Mouse (Mus musculus) stomach, embryonic 14.5 days (tissue): ENCODE measurements around the gene Cfap73. TPM values are rescaled to one million over a fixed set of nuclear protein-coding genes. Genes with fewer than 3 reads are reported as not detected.
A peak's percentile ranks its signal among the peaks of the same experiment; 100 is the strongest.

Source experiments
- ATAC-seq: fragments of 200-750 bp; cut with Nextera tagmentation; 2 replicates; pipeline ENCODE4 v1.8.0; 2017; ENCODE audit warnings: low read depth, moderate TSS enrichment; ENCODE audit not compliant: insufficient number of reproducible peaks, insufficient read depth, low FRiP score
- H3K27ac ChIP-seq: fragments of 300-500 bp; sonication (generic); 2 replicates; pipeline ENCODE4 v1.5.1; 2014; ENCODE audit warnings: mild to moderate bottlenecking, low read length, moderate library complexity, mixed read lengths
- H3K27me3 ChIP-seq: fragments of 300-500 bp; sonication (generic); 2 replicates; pipeline ENCODE4 v1.6.1; 2014; ENCODE audit warnings: low read length, control low read depth, mixed read lengths; ENCODE audit not compliant: control insufficient read depth, insufficient read depth
- H3K36me3 ChIP-seq: fragments of 300-500 bp; sonication (generic); 2 replicates; pipeline ENCODE4 v1.6.1; 2014; ENCODE audit warnings: mild to moderate bottlenecking, control low read depth, low read length, moderate library complexity, mixed read lengths; ENCODE audit not compliant: control insufficient read depth, insufficient read depth
- H3K4me1 ChIP-seq: fragments of 300-500 bp; sonication (generic); 2 replicates; pipeline ENCODE4 v1.6.1; 2014; ENCODE audit warnings: low read length, control low read depth, mixed read lengths; ENCODE audit not compliant: control insufficient read depth, insufficient read depth
- H3K4me2 ChIP-seq: fragments of 300-500 bp; sonication (generic); replicated peaks from 2 replicates; pipeline ENCODE4 v1.6.1; 2014; ENCODE audit warnings: low read depth, low read length, control low read depth
- H3K4me3 ChIP-seq: fragments of 300-500 bp; sonication (generic); 2 replicates; pipeline ENCODE4 v1.5.1; 2014; ENCODE audit warnings: low read depth, low read length, control low read depth
- H3K9ac ChIP-seq: fragments of 300-500 bp; sonication (generic); replicated peaks from 2 replicates; pipeline ENCODE4 v1.6.1; 2014; ENCODE audit warnings: low read depth, mild to moderate bottlenecking, control low read depth, low read length, moderate library complexity, mixed read lengths
- H3K9me3 ChIP-seq: fragments of 300-500 bp; sonication (generic); 2 replicates; pipeline ENCODE4 v1.6.1; 2016; ENCODE audit warnings: low read depth, low read length, control low read depth; ENCODE audit not compliant: control insufficient read depth
- WGBS: fragments of 180-500 bp; shearing (Covaris S2); extraction: QIAGEN DNeasy Blood & Tissue Kit; methylation state at CpG from one replicate; pipeline ENCODE4 v1.1.7; 2014; 5-methylcytosine and 5-hydroxymethylcytosine counted together
- polyA plus RNA-seq: library from polyadenylated mRNA; unstranded; fragments of >200 nt; fragmentation: Nextera tagmentation; extraction: Ambion mirVana; gene quantifications from 2 replicates; pipeline ENCODE4 v1.2.1, GENCODE M21; 2014

Cfap73 gene
- polyA plus RNA-seq, 1 experiment from 2014 or later: not detected

DNA sequence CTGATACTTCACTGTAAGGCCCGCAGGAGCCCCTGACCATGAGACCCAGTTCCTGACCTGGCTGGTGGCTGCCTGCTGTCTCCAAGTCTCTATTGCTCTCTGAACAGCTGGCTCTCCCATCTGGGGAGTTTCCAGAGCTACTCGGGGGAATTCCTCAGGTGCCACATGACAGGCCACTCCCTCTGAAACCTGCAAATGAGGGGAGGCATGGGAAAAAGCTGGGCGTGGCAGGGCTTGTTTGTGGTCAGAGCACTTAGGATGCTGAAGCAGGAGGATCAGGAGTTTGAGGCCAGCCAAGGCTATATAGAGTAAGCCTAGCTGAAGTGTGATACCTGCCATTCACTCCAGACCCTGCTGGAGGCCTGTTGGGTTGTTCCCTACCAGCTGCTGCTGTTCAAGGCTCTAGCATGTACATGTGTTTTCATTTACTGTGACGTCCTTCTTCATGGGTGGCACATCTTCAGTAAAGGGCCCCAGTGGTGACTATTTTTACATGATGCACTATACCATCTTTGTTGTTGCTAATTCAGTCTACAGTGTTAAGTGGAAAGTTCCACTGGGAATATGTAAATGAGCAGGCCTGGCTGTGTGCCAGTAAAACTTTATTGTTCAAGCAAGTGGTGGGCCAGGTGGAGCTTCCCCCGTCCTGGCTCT is 11.7 kb downstream of the Cfap73 start:
- no peak overlapping the region for H3K4me3 ChIP-seq
- no peaks in the 10 kb centered on the region for H3K4me1 ChIP-seq
- H3K4me2 ChIP-seq: no peak overlapping the region
- peaks cover 81% of the 10 kb centered on the region for H3K36me3 ChIP-seq
- no peaks in the 10 kb centered on the region for H3K9me3 ChIP-seq
- H3K27me3 ChIP-seq: no peaks in the 10 kb centered on the region
- H3K9ac ChIP-seq: no peak overlapping the region
- 74% methylated on average over 5 of the region's 5 CpGs for WGBS
- no peak for ATAC-seq
- no peak overlapping the region for H3K27ac ChIP-seq

DNA sequence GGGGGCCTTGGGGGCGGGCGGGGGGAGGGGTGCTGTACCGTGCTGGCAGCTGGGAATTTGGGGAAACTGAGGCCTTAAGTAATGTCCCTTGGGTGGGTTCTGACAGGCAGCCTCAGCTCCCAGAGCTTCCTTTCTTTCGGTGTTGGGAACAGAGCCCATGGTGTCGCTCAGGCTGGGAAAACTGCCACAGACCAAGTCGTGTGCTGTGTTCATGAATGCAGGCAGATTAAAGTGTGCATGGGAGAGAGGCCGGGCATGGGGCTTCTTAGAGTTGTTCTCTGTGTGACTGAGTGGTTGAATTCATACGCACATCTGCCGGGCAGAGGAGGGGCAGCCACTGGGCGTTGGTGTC is 12.2 kb downstream of the Cfap73 start:
- Histone ChIP-seq H3K27me3 (no peaks in the 10 kb centered on the region), H3K4me2 (no peak overlapping the region), H3K27ac (no peak overlapping the region), H3K9me3 (no peaks in the 10 kb centered on the region), H3K36me3 (peaks cover 80% of the 10 kb centered on the region), H3K9ac (no peak overlapping the region), H3K4me1 (no peaks in the 10 kb centered on the region), H3K4me3 (no peak overlapping the region)
- 90% methylated on average over 10 of the region's 10 CpGs for WGBS
- ATAC-seq: no peak

DNA sequence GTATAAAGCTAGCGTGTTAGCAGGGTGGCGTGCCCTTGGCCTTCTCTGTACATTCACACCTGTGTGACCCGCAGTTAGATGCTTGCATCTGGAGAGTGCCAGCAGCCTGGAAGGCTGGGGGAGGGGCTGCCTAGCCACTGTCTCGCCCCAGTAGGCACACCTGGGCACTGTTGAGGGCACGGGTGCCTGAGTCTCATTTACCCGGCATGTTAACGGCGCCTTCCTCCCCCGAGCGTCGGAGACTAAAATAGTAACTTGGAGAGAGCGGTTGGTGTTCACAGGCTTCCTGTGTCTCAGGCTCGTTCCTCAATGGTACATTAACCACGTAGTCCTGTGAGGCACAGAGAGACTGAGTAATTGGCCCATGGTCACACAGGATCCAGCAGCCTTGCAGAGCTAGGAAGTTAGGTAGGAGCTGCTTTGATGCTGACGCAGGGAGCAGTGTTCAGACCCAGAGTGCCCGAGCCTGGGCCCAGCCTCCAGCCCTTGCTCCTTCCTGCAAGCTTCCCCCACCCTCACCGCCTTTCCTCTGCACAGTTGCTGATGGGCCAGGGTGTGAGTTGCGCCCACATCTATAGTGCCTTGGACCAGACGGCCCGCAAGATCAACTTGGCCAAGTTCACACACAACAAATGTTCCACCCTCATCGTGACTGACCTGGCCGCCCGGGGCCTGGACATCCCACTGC is 12.8 kb downstream of the Cfap73 start:
- no peak overlapping the region for H3K27ac ChIP-seq
- 94% methylated on average over 23 of the region's 23 CpGs for WGBS
- ATAC-seq: no peak

DNA sequence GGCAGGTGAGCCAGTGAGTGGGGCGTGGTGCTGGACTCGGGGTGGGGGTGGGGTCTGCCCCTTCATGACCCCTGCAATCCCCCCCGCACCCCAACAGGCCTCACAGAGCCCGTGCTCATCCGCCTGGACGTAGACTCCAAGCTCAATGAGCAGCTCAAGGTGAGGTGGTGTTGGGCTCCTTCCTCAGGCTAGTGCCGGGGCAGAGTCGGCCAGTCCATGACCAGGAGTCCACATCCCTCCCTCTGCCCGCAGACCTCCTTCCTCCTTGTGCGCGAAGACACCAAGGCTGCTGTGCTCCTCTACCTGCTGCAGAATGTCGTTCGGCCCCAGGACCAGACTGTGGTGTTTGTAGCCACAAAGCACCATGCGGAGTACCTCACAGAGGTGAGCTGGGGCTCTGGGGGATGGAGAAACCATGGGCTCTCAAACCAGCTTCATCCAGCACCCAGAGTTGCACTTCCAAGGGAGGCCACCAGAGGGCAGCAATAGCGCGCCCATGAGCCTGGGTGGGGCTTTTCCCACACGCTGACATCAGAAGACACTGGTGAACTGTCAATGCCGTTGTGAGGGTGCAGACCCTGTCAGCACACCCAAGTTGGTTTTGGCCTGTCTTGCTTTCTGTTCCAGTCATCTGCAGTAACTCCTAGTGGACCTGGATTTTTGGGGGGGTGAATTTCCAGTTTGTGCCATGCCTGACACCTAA is 13.5 kb downstream of the Cfap73 start:
- H3K9ac ChIP-seq: no peak overlapping the region
- H3K4me3 ChIP-seq: no peak overlapping the region
- H3K4me1 ChIP-seq: no peaks in the 10 kb centered on the region
- no peaks in the 10 kb centered on the region for H3K9me3 ChIP-seq
- peaks cover 73% of the 10 kb centered on the region for H3K36me3 ChIP-seq
- no peak overlapping the region for H3K4me2 ChIP-seq
- no peaks in the 10 kb centered on the region for H3K27me3 ChIP-seq
- WGBS: 70% methylated on average over 18 of the region's 18 CpGs
- no peak overlapping the region for H3K27ac ChIP-seq
- no peak for ATAC-seq

More for the DNA sequence above, 12.8 kb downstream of the Cfap73 start:
- no peaks in the 10 kb centered on the region for H3K9me3 ChIP-seq
- no peak overlapping the region for H3K4me3 ChIP-seq
- H3K4me1 ChIP-seq: no peaks in the 10 kb centered on the region
- H3K9ac ChIP-seq: no peak overlapping the region
- H3K36me3 ChIP-seq: peaks cover 79% of the 10 kb centered on the region
- H3K4me2 ChIP-seq: no peak overlapping the region
- H3K27me3 ChIP-seq: no peaks in the 10 kb centered on the region

DNA sequence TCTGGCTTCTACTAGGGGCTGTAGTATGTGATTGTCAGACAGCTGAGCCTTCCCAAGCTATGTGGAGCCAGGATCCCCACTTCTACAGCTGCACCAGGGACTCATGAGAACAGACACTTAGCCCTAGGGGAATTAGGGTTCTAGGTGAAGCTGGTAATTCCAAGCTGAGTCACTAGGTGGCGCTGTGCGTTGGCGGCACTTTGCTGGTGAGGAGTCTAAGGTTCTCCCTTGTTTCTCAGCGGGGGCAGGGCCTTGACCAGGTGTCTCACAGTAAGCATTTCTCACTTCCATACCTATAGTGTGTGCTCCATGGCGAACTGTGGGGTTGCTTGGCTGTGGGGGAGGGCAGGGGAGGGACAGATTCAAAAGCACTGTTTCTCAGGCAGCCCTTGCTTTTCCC is 14.8 kb downstream of the Cfap73 start:
- ATAC-seq: no peak
- no peak overlapping the region for H3K4me2 ChIP-seq
- H3K9ac ChIP-seq: no peak overlapping the region
- H3K4me1 ChIP-seq: no peaks in the 10 kb centered on the region; the same call in 1 of the 2 replicates
- no peaks in the 10 kb centered on the region for H3K9me3 ChIP-seq
- no peak overlapping the region for H3K27ac ChIP-seq
- H3K27me3 ChIP-seq: no peaks in the 10 kb centered on the region
- WGBS: 11% methylated on average over 5 of the region's 5 CpGs
- H3K36me3 ChIP-seq: peaks cover 63% of the 10 kb centered on the region
- no peak overlapping the region for H3K4me3 ChIP-seq

DNA sequence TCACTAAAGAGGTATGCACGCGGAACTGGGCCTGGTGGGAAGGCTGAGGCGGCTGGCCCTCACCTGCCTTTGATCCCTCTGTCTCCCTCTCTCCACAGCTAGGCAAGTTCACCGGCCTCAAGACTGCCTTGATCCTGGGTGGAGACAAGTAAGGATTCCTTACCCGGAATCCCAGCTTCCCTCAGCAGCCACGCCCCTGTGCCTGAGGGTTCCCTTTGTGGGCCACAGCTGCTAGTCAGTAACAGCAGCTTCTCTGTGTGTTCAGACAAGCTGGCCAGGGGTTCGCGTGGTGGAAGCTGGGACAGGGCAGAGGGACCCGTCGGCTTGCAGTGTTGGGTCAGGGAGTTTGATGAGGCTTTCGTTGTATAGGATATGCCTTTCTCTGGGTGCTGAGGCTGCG is 15.3 kb downstream of the Cfap73 start:
- Histone ChIP-seq H3K4me2 (no peak overlapping the region), H3K27ac (no peak overlapping the region), H3K4me1 (peaks cover 4% of the 10 kb centered on the region; the same call in 1 of the 2 replicates), H3K9ac (no peak overlapping the region), H3K27me3 (no peaks in the 10 kb centered on the region), H3K4me3 (no peak overlapping the region), H3K9me3 (no peaks in the 10 kb centered on the region), H3K36me3 (peaks cover 58% of the 10 kb centered on the region)
- no peak for ATAC-seq
- 81% methylated on average over 12 of the region's 12 CpGs for WGBS

DNA sequence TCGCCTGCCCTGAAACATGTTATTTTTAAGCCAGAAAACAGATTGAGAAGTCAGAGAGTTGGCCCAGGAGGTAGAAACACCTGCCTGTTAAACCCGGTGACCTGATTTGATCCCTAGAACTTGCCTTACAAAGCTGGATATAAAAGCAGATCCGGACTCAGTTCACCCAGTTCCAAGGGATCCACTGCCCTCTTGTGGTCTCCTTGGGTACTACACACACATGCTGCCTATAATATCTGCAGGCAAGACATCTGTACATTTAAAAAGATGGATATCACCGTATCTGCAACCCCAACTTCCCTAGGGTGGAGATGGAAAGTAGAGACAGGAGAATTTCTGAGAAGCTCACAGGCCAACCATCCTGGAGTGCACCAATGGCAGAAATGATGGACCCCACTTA is 18.1 kb downstream of the Cfap73 start:
- no peak overlapping the region for H3K4me2 ChIP-seq

DNA sequence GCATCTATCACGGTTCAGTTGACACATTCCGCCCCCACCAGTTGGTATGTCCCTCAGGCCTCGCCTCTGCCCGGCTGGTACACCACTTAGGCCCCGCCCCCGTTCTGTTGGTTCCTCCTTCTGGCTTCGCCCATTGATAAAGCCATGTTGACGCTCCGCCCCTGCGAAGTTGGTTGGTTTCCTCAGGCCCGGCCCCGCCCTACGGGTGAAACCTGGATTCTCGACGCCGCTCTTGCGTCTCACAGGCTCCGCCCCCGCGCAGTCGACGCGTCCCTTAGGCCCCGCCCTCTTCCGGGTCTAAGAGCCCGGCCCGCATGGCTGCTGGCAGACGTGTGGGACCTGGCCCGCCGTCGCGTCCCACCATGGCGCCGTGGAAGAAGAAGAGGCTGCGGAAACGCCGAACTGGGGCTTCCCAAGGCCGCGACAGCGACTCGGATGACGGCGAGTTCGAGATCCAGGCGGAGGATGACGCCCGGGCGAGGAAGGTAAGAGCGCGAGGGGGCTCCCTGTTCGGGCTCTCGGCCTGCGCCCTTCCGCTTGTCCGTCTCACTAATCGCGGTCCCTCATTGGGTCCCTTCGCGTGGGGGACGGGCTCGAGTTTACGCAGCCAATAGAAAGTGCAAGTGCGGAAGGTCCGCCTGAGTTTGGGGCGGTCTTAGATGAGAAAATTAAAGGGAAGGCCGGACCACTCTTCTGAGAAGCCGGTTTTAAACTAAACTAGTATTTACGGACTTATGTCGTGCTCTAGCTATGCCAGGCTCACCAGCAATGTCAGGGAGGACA is 21.0 kb downstream of the Cfap73 start:
- Histone ChIP-seq H3K36me3 (peaks cover 11% of the 10 kb centered on the region; the same call in 1 of the 2 replicates), H3K9ac (peak overlapping the region; percentile 67), H3K4me1 (peaks cover 12% of the 10 kb centered on the region), H3K4me2 (peak overlapping the region; percentile 92), H3K4me3 (peak overlapping the region; percentile 57), H3K9me3 (no peaks in the 10 kb centered on the region), H3K27ac (peak overlapping the region; percentile 66; the same call in 1 of the 2 replicates), H3K27me3 (no peaks in the 10 kb centered on the region)
- peak; percentile 93 for ATAC-seq
- WGBS: under 1% methylated on average over 69 of the region's 69 CpGs

More for the DNA sequence above, 18.1 kb downstream of the Cfap73 start:
- H3K9me3 ChIP-seq: no peaks in the 10 kb centered on the region
- no peak overlapping the region for H3K4me3 ChIP-seq
- H3K9ac ChIP-seq: no peak overlapping the region
- H3K4me1 ChIP-seq: peaks cover 12% of the 10 kb centered on the region
- H3K27ac ChIP-seq: no peak overlapping the region
- WGBS: 91% methylated on average over 4 of the region's 4 CpGs
- no peak for ATAC-seq
- no peaks in the 10 kb centered on the region for H3K27me3 ChIP-seq
- H3K36me3 ChIP-seq: peaks cover 39% of the 10 kb centered on the region
